Mouse (Mus musculus) lung, postnatal 0 days (tissue): Measurements from ENCODE around the gene Foxf2. TPM values are rescaled to one million over a fixed set of nuclear protein-coding genes. Genes with fewer than 3 reads are reported as not detected.

Source experiments
- ATAC-seq: fragments of 200-750 bp; cut with Nextera tagmentation; 2 replicates; pipeline ENCODE4 v1.8.0; 2017; ENCODE audit warnings: moderate library complexity
- DNase-seq: peaks from one replicate; pipeline ENCODE4 v3.0.0-alpha.2; 2016; ENCODE audit warnings: low spot score
- H3K27ac ChIP-seq: fragments of 300-500 bp; sonication (generic); 2 replicates; pipeline ENCODE4 v1.5.1; 2014; ENCODE audit warnings: antibody characterized with exemption, mild to moderate bottlenecking, low read length, mixed read lengths
- H3K27me3 ChIP-seq: fragments of 300-500 bp; sonication (generic); replicated peaks from 2 replicates; pipeline ENCODE4 v1.6.1; 2014; ENCODE audit warnings: low read length, mixed read lengths; ENCODE audit not compliant: insufficient read depth
- H3K36me3 ChIP-seq: fragments of 300-500 bp; sonication (generic); 2 replicates; pipeline ENCODE4 v1.6.1; 2014; ENCODE audit warnings: low read length, mixed read lengths; ENCODE audit not compliant: insufficient read depth
- H3K4me1 ChIP-seq: fragments of 300-500 bp; sonication (generic); 2 replicates; pipeline ENCODE4 v1.6.1; 2014; ENCODE audit warnings: antibody characterized with exemption, low read depth, low read length, mixed read lengths; ENCODE audit not compliant: insufficient read depth
- H3K4me2 ChIP-seq: fragments of 300-500 bp; sonication (generic); replicated peaks from 2 replicates; pipeline ENCODE4 v1.6.1; 2014; ENCODE audit warnings: low read depth, mild to moderate bottlenecking, low read length, moderate library complexity, mixed read lengths
- H3K4me3 ChIP-seq: fragments of 300-500 bp; sonication (generic); 2 replicates; pipeline ENCODE4 v1.5.1; 2014; ENCODE audit warnings: low read depth, low read length
- H3K9ac ChIP-seq: fragments of 300-500 bp; sonication (generic); replicated peaks from 2 replicates; pipeline ENCODE4 v1.6.1; 2014; ENCODE audit warnings: low read depth, mild to moderate bottlenecking
- H3K9me3 ChIP-seq: fragments of 300-500 bp; sonication (generic); 2 replicates; pipeline ENCODE4 v1.6.1; 2016; ENCODE audit warnings: low read length, mixed read lengths
- CTCF ChIP-seq: IDR thresholded peaks from 2 replicates; pipeline ENCODE4 v1.5.1; 2016; ENCODE audit warnings: antibody characterized with exemption, mild to moderate bottlenecking
- EP300 ChIP-seq: IDR thresholded peaks from 2 replicates; pipeline ENCODE4 v1.6.1; 2016; ENCODE audit warnings: antibody characterized with exemption, mild to moderate bottlenecking, control low read depth
- WGBS: fragments of 180-500 bp; shearing (Covaris S2); extraction: QIAGEN DNeasy Blood & Tissue Kit; methylation state at CpG from one replicate; pipeline ENCODE4 v1.1.7; 2014; 5-methylcytosine and 5-hydroxymethylcytosine counted together
- polyA plus RNA-seq: library from polyadenylated mRNA; unstranded; fragments of >200 nt; fragmentation: Nextera tagmentation; extraction: Ambion mirVana; gene quantifications from 2 replicates; pipeline ENCODE4 v1.2.1, GENCODE M21; 2015

Foxf2 gene
- polyA plus RNA-seq, 1 experiment from 2014 or later = 14.9 TPM

GRCm38 (mm10) chr13:31632450-31632849 lies 6.8 kb downstream of the Foxf2 start:
- no peak overlapping the region for H3K4me2 ChIP-seq
- no peak overlapping the region for H3K27ac ChIP-seq
- peaks cover 16% of the 10 kb centered on the region; the same call in 1 of the 2 replicates for H3K27me3 ChIP-seq
- no peak overlapping the region for H3K4me3 ChIP-seq
- H3K4me1 ChIP-seq = peaks cover 4% of the 10 kb centered on the region; the same call in 1 of the 2 replicates
- DNase-seq = peak; percentile 85
- peak; percentile 81 for ATAC-seq
- TF ChIP-seq CTCF (peak; percentile 93), EP300 (no peak)
- under 1% methylated on average over 13 of the region's 13 CpGs for WGBS
- H3K9ac ChIP-seq = no peak overlapping the region
- H3K36me3 ChIP-seq = no peaks in the 10 kb centered on the region
- no peaks in the 10 kb centered on the region for H3K9me3 ChIP-seq

DNA sequence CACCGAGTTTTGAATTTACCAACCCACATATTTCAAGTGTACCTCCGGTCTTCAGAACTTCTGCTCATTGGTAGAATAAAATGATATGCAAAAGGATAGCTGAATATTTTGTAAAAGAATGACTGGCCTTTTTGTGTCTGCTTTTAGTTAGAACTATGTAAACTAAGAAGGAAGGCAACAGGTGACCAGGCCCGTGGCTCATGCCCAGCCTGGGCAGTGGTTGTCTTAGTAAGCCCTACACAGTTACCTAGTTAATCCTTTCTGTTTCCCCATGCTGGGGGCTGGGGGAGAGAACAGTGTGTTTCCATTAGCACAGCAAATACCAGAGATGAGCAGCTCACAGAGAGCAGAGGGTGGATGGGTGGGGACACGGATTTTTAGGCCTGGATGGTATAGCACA lies 7.6 kb downstream of the Foxf2 start:
- no peaks in the 10 kb centered on the region for H3K36me3 ChIP-seq
- H3K9ac ChIP-seq = no peak overlapping the region
- 73% methylated on average over 4 of the region's 4 CpGs for WGBS
- no peak for TF ChIP-seq CTCF
- TF ChIP-seq EP300 = no peak
- no peak overlapping the region for H3K4me3 ChIP-seq
- H3K27me3 ChIP-seq = peaks cover 9% of the 10 kb centered on the region; the same call in 1 of the 2 replicates
- H3K27ac ChIP-seq = no peak overlapping the region
- no peak for DNase-seq
- H3K4me1 ChIP-seq = peaks cover 4% of the 10 kb centered on the region; the same call in 1 of the 2 replicates
- no peak overlapping the region for H3K4me2 ChIP-seq
- no peaks in the 10 kb centered on the region for H3K9me3 ChIP-seq
- no peak for ATAC-seq

DNA sequence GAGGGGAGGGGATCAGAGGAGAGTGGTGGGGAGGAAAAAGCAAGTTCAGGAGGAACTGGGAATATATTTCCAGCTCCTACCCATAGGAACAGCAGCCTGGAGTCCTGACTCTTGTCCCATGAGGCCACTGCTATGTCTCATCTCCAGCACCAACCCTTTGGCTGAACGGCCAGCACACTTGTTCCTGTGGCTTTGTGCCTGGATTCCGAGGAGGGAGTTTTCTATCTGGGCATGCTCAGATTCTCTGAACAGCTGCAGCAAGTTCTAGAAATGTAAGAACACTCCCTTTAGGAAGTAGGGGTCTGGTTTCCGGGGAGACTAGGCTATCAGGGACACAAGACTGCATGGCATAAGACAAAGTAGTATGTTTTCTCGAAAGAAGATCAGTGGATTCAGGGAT lies 9.9 kb downstream of the Foxf2 start:
- H3K36me3 ChIP-seq = no peaks in the 10 kb centered on the region
- H3K27me3 ChIP-seq = 0 out of 2 replicates have a peak, but pooled peaks cover 9% of the 10 kb centered on the region
- H3K9me3 ChIP-seq = no peaks in the 10 kb centered on the region
- WGBS = 61% methylated on average over 4 of the region's 4 CpGs
- TF ChIP-seq CTCF (no peak), EP300 (no peak)
- no peak overlapping the region for H3K9ac ChIP-seq
- DNase-seq = no peak
- ATAC-seq = no peak
- no peak overlapping the region for H3K27ac ChIP-seq
- H3K4me2 ChIP-seq = no peak overlapping the region
- H3K4me1 ChIP-seq = no peaks in the 10 kb centered on the region
- no peak overlapping the region for H3K4me3 ChIP-seq

GRCm38 (mm10) chr13:31641517-31641916 lies 15.9 kb downstream of the Foxf2 start:
- ATAC-seq (no peak), DNase-seq (no peak)
- Histone ChIP-seq H3K27me3 (no peaks in the 10 kb centered on the region), H3K4me2 (no peak overlapping the region), H3K4me1 (no peaks in the 10 kb centered on the region), H3K36me3 (no peaks in the 10 kb centered on the region), H3K4me3 (no peak overlapping the region), H3K9me3 (no peaks in the 10 kb centered on the region), H3K9ac (no peak overlapping the region), H3K27ac (no peak overlapping the region)
- 87% methylated on average over 5 of the region's 5 CpGs for WGBS
- TF ChIP-seq CTCF (no peak), EP300 (no peak)

DNA sequence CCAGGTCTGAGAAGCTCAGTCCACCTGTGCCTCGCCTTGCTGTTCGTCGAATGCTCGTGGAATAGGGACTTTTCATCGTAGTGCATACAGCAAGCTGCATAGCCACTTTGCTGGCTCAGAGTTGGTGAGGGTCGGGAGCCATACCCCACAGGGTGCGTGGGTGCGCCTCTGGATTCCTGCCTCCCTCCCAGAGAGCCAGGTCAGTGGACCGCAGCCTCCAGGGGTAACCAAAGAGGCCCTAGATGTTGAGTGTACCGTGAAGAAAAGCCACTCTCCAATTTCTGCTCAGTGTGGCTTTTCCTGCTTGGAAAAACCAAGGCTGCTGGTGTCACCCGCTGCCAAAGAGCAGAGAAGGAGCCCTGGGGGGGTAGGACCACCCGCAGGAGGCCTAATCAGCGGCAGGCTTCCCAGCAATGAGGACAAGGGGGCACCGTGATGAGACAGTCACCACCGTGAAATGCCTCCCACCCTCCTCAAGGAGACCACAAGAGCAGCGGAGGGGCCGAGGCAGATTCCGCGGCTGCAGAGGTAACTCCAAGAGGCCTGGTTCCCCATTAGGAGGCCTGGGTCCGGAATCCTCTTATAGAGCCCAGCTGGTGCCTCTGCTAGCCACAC lies 26.6 kb downstream of the Foxf2 start:
- WGBS = 86% methylated on average over 20 of the region's 20 CpGs
- Histone ChIP-seq H3K36me3 (no peaks in the 10 kb centered on the region), H3K9me3 (no peaks in the 10 kb centered on the region), H3K9ac (no peak overlapping the region), H3K27ac (no peak overlapping the region), H3K4me3 (no peak overlapping the region), H3K27me3 (no peaks in the 10 kb centered on the region), H3K4me2 (no peak overlapping the region), H3K4me1 (no peaks in the 10 kb centered on the region)
- DNase-seq = no peak
- TF ChIP-seq EP300 = no peak
- no peak for TF ChIP-seq CTCF
- no peak for ATAC-seq

- H3K9me3 ChIP-seq = no peaks in the 10 kb centered on the region
- no peak overlapping the region for H3K27ac ChIP-seq
- no peak for DNase-seq
- H3K27me3 ChIP-seq = 0 out of 2 replicates have a peak, but pooled peaks cover 3% of the 10 kb centered on the region
- no peak for ATAC-seq
- H3K9ac ChIP-seq = no peak overlapping the region
- no peak overlapping the region for H3K4me2 ChIP-seq
- H3K36me3 ChIP-seq = no peaks in the 10 kb centered on the region
- H3K4me3 ChIP-seq = no peak overlapping the region
- no peaks in the 10 kb centered on the region for H3K4me1 ChIP-seq
- TF ChIP-seq EP300 (no peak), CTCF (no peak; the same call in 1 of the 2 replicates)
- 59% methylated on average over 4 of the region's 4 CpGs for WGBS
Measured at GRCm38 (mm10) chr13:31656249-31656648, 30.6 kb downstream of the Foxf2 start.

GRCm38 (mm10) chr13:31658212-31658611 lies 32.6 kb downstream of the Foxf2 start:
- no peaks in the 10 kb centered on the region for H3K9me3 ChIP-seq
- no peak overlapping the region for H3K4me3 ChIP-seq
- no peak overlapping the region for H3K4me2 ChIP-seq
- H3K27ac ChIP-seq = no peak overlapping the region
- H3K9ac ChIP-seq = no peak overlapping the region
- ATAC-seq (no peak), DNase-seq (no peak)
- H3K27me3 ChIP-seq = 0 out of 2 replicates have a peak, but pooled peaks cover 3% of the 10 kb centered on the region
- 83% methylated on average over 4 of the region's 4 CpGs for WGBS
- no peaks in the 10 kb centered on the region for H3K4me1 ChIP-seq
- H3K36me3 ChIP-seq = no peaks in the 10 kb centered on the region
- no peak for TF ChIP-seq EP300
- no peak for TF ChIP-seq CTCF
